Mouse (Mus musculus) embryonic stem cell, embryonic (primary cell): ENCODE measurements at regions not wholly inside any gene's neighbourhood (a gene's known extent, or its start where the extent isn't known, plus 50 kb on each side); places are given as distances from the start of the nearest gene placed in this dataset.

Experiments
- CTCF ChIA-PET, 4 experiments: fragments of 300-600 bp in 2 of 4; fragments of 350-600 bp in 2 of 4; sonication (Branson Sonifier 250); formaldehyde crosslinking; loops; one replicate each; lab custom pipeline; 2022; ENCODE audit warnings: inconsistent platforms in 2 of 4; lab: Charles Lee
- POLR2A ChIA-PET, 4 experiments: fragments of 300-600 bp in 2 of 4; fragments of 350-600 bp in 2 of 4; sonication (Branson Sonifier 250); formaldehyde crosslinking; loops; one replicate each; lab custom pipeline; 2022; ENCODE audit warnings: antibody characterized with exemption in 4 of 4, inconsistent platforms in 1 of 4; lab: Charles Lee

- CTCF ChIA-PET, result no interaction called here
- POLR2A ChIA-PET, result no interaction called here
Observed at GRCm38 (mm10) chr14:84750195-84750867, 307.0 kb downstream of the Pcdh17 start.

DNA sequence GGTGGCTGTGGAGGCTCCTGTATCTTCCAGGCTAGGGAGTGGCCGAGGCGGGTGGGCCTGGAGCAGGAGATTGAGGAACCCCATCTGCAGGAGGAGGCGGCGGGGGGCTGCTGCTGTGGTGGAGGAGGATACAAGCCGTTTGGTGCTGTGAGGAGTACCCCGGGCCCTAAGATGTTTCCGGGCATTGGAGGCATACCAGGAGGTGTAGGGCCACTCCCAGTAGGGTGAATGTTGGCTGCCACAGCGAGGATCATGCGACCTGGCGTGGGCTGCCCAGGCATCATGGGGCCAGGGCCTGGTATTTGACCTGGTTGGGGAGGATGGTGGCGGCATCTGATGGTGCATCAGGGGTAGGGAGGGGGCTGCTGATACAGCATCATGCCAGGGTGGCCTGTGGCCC lies 314.2 kb downstream of the Pcdh17 start:
- POLR2A ChIA-PET, result no interaction called here

DNA sequence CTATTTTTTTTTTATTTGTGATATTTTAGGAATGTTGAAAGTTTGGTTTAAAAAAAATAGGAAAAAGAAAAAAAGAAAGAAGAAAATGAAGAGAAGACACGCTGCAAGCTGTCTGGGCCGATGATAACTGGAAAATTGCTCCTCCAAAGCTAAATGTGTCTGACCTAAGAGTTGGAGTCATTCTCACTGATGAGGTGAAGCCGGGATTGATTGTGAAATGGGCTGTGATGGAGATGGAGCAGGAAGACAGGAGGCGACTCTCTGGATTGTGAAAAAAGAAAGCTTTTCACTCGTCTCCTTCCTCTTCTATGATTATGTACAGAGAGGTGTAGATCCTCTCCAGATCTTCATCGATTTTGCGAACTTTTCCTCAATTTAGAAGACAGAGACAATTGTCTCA lies 349.8 kb downstream of the Pcdh17 start:
- CTCF ChIA-PET, result no interaction called here
- POLR2A ChIA-PET, result no interaction called here

More for the DNA sequence above, 314.2 kb downstream of the Pcdh17 start:
- CTCF ChIA-PET, result interaction anchor here in 1 of 4 experiments (0.6 kb wide), 1 partner anchor 311 kb away, joined by 3 read pairs; no protein-coding TSS in a partner anchor

DNA sequence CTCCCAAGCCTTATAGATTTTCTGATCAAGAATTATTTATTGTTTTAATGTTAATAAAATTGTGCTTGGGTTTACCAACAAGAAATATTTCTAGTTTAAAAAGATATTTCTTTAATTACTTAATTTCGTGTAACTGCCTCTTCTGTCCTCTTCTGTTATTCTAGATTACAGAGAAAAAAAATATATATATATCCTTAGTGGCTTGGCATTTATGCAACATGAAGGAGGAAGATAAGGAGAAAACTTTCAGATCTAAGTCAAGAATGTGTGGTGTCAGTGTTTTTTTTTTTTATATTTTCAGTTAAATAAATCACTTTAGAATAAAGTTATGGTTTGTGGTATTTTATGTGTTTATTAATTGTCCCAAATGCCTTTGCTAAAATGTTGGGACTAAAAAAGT lies 357.6 kb downstream of the Pcdh17 start:
- CTCF ChIA-PET, result no interaction called here

DNA sequence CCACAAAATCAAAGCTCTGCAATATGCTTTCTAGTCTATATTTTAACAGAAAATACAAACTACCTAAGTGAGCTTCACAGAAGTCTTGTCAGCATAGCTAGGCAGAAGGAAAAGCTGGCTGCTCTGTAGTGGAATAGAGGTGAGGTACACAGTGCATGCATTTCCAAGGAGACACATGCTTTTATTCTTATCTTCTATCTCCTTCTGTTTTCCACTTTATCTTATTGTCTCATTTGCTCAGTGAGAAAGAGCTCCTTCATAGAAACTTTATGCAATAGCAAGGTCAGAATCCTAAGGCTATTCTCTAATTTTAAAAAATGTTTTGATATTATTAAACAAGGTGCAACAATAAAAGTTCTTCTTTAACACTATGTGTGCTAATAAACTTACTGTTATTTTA lies 359.3 kb downstream of the Pcdh17 start:
- ChIA-PET POLR2A (no interaction called here), CTCF (no interaction called here)

More for the DNA sequence above, 357.6 kb downstream of the Pcdh17 start:
- POLR2A ChIA-PET, result no interaction called here
